Mouse (Mus musculus) heart, adult 2 months (tissue): ENCODE data around the gene Rtkn2. TPM values are rescaled to one million over a fixed set of nuclear protein-coding genes. Genes with fewer than 3 reads are reported as not detected.

Experiments
- DNase-seq, 2 experiments: peaks; one replicate each; pipeline ENCODE4 v3.0.0; 2021
- H3K27ac ChIP-seq: fragments of 200-600 bp; 2 replicates; pipeline ENCODE4 v1.8.1; 2022
- H3K27me3 ChIP-seq: fragments of 200-500 bp; 2 replicates; pipeline ENCODE4 v1.6.1; 2012; ENCODE audit warnings: mild to moderate bottlenecking, low read length, inconsistent platforms, mixed read lengths; ENCODE audit not compliant: control insufficient read depth, insufficient read depth
- H3K36me3 ChIP-seq: fragments of 200-500 bp; 2 replicates; pipeline ENCODE4 v1.6.1; 2012; ENCODE audit warnings: low read length, inconsistent platforms; ENCODE audit not compliant: control insufficient read depth, insufficient read depth
- H3K4me1 ChIP-seq: fragments of 200-500 bp; 2 replicates; pipeline ENCODE4 v1.6.1; 2011; ENCODE audit warnings: low read length; ENCODE audit not compliant: control insufficient read depth, insufficient read depth
- H3K4me3 ChIP-seq: fragments of 200-600 bp; 2 replicates; pipeline ENCODE4 v1.8.1; 2022
- H3K79me2 ChIP-seq: fragments of 200-500 bp; replicated peaks from 2 replicates; pipeline ENCODE4 v1.6.1; 2012; ENCODE audit warnings: mild to moderate bottlenecking, inconsistent platforms, low read length, moderate library complexity, mixed read lengths; ENCODE audit not compliant: control insufficient read depth, insufficient read depth
- H3K9ac ChIP-seq: fragments of 200-500 bp; 2 replicates; pipeline ENCODE4 v1.6.1; 2012; ENCODE audit warnings: low read depth, mild to moderate bottlenecking, control low read depth, inconsistent platforms, low read length, mixed read lengths
- CTCF ChIP-seq: fragments of 200-600 bp; IDR thresholded peaks from 2 replicates; pipeline ENCODE4 v1.8.1; 2022; ENCODE audit warnings: antibody characterized with exemption, mild to moderate bottlenecking, moderate library complexity
- EP300 ChIP-seq: fragments of 200-500 bp; IDR thresholded peaks from 2 replicates; pipeline ENCODE4 v1.6.1; 2011; ENCODE audit warnings: low read depth, low read length, control low read depth; ENCODE audit not compliant: insufficient read depth
- POLR2A ChIP-seq: fragments of 200-500 bp; IDR thresholded peaks from 2 replicates; pipeline ENCODE4 v1.6.1; 2011; ENCODE audit warnings: mild to moderate bottlenecking, low read depth, low read length, control low read depth; ENCODE audit not compliant: insufficient read depth
- WGBS: fragments of 180-500 bp; shearing (Covaris S2); methylation state at CpG from one replicate; pipeline ENCODE4 v1.1.7; 2018; 5-methylcytosine and 5-hydroxymethylcytosine counted together
- intact Hi-C: fragments of 180-260 bp; cut with DNase I; formaldehyde crosslinking; loops from one replicate; pipeline ENCODE4 v1.15.1; 2025
- polyA plus RNA-seq: library from polyadenylated mRNA; depleted of rRNA; stranded (reverse); fragments of >200 nt; gene quantifications from 2 replicates; pipeline ENCODE4 v1.2.3, GENCODE M21; 2012
- total RNA-seq, 2 experiments: library from RNA; stranded (reverse); gene quantifications; 2 replicates each; pipeline ENCODE4 v1.2.3; 2021

The Rtkn2 gene
- total and polyA plus RNA-seq, 3 experiments: 0.08 to 0.16 (median 0.14) TPM

DNA sequence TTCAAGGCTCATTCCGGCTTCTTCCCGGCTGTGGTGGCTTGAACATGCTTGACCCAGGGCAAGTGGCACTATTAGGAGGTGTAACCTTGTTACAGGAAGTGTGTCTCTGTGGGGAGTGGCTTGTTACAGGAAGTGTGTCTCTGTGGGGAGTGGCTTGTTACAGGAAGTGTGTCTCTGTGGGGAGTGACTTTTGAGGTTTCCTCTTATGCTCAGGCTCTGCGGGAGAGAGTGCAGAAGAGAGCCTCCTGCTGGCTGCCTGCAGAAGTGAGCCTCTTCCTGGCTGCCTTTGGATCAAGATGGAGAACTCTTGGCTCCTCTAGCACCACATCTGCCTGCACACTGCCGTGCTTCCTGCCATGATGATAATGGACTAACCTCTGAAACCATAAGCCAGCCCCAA is 35.9 kb upstream of the Rtkn2 start:
- Histone ChIP-seq H3K9ac (no peak overlapping the region), H3K4me1 (no peaks in the 10 kb centered on the region), H3K79me2 (no peaks in the 10 kb centered on the region), H3K4me3 (no peak overlapping the region), H3K27me3 (no peaks in the 10 kb centered on the region), H3K36me3 (no peaks in the 10 kb centered on the region), H3K27ac (no peak overlapping the region)
- WGBS: 78% methylated on average over 4 of the region's 4 CpGs
- intact Hi-C loops: no loop called here
- no peak for DNase-seq
- TF ChIP-seq CTCF: no peak
- no peak for TF ChIP-seq POLR2A
- no peak for TF ChIP-seq EP300

DNA sequence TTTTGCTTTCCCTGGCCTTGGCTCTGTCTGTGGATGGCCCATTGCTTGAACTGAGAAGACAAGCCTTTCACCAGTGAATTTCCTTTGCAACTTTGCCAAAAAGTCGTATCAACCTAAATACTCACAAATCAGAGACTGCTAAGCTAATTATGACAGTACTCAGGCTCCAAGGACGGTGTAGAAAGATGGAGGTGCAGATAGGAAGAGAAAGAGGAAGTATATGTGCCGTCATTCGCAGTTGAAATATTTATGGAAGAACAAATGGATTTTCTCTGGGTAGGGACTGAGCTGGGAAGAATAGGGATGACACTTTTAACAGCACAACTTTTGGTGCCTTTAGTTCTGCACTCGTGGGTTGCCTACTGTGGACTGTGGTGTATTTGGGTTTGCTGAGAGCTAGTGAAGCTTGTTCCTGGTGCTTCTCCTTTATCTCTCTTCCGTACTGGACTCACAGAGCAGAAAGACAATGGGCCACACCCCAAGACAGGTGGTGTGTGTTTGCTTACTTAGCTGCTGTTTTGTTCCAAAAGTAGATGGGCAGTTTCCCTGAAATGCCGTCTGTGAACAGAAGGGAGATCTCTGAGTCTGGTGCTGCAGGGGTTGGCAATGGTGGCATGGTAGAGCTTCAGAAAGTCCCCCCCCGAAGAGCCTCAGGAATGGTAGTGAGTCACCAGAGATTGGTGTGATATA is 29.2 kb upstream of the Rtkn2 start:
- Histone ChIP-seq H3K4me1 (no peaks in the 10 kb centered on the region; the same call in 1 of the 2 replicates), H3K27ac (no peak overlapping the region), H3K27me3 (no peaks in the 10 kb centered on the region), H3K9ac (no peak overlapping the region), H3K4me3 (no peak overlapping the region), H3K79me2 (no peaks in the 10 kb centered on the region), H3K36me3 (no peaks in the 10 kb centered on the region)
- 37% methylated on average over 8 of the region's 8 CpGs for WGBS
- no peak for DNase-seq
- intact Hi-C loops: no loop called here
- TF ChIP-seq CTCF (no peak), EP300 (no peak)

GRCm38 (mm10) chr10:67951690-67952089 is 27.7 kb upstream of the Rtkn2 start:
- DNase-seq: no peak
- H3K9ac ChIP-seq: no peak overlapping the region
- no peak overlapping the region for H3K27ac ChIP-seq
- no peaks in the 10 kb centered on the region for H3K36me3 ChIP-seq
- H3K27me3 ChIP-seq: no peaks in the 10 kb centered on the region
- no peaks in the 10 kb centered on the region; the same call in 1 of the 2 replicates for H3K4me1 ChIP-seq
- no peak for TF ChIP-seq CTCF
- TF ChIP-seq POLR2A: no peak
- TF ChIP-seq EP300: no peak
- intact Hi-C loops: no loop called here
- no peak overlapping the region for H3K4me3 ChIP-seq
- H3K79me2 ChIP-seq: no peaks in the 10 kb centered on the region
- WGBS: 80% methylated on average over 4 of the region's 4 CpGs

DNA sequence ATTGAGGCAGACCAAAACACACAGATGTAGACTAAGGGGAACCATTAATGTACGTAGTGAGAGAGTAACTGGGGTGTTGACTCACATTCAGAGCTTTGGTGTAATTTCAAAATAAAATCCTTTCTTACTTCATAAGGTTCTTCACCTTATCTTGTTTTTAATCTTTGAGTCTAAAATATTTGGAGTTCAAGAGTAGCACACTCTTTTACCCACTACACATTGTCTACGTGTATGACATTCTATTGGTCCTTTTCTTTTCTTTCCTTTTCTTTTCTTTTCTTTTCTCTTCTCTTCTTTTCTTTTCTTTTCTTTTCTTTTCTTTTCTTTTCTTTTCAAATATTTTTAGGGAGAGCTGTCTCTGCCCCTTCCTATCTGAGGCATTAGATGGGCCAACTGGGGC is 23.4 kb upstream of the Rtkn2 start:
- WGBS: 94% methylated on average over 2 of the region's 2 CpGs
- no peaks in the 10 kb centered on the region for H3K27me3 ChIP-seq
- H3K27ac ChIP-seq: no peak overlapping the region
- no peaks in the 10 kb centered on the region for H3K36me3 ChIP-seq
- H3K79me2 ChIP-seq: no peaks in the 10 kb centered on the region
- DNase-seq: no peak
- intact Hi-C loops: no loop called here
- TF ChIP-seq CTCF: no peak
- no peak for TF ChIP-seq POLR2A
- TF ChIP-seq EP300: no peak
- no peak overlapping the region for H3K9ac ChIP-seq
- H3K4me3 ChIP-seq: no peak overlapping the region
- H3K4me1 ChIP-seq: no peaks in the 10 kb centered on the region

GRCm38 (mm10) chr10:67959982-67960381 is 19.4 kb upstream of the Rtkn2 start:
- DNase-seq: no peak
- H3K4me3 ChIP-seq: no peak overlapping the region
- peaks cover 1% of the 10 kb centered on the region; the same call in 1 of the 2 replicates for H3K4me1 ChIP-seq
- intact Hi-C loops: no loop called here
- H3K36me3 ChIP-seq: no peaks in the 10 kb centered on the region
- whole genome bisulfite sequencing: 63% methylated on average over 3 of the region's 3 CpGs
- no peaks in the 10 kb centered on the region for H3K79me2 ChIP-seq
- no peak overlapping the region for H3K27ac ChIP-seq
- H3K27me3 ChIP-seq: no peaks in the 10 kb centered on the region
- H3K9ac ChIP-seq: no peak overlapping the region
- TF ChIP-seq CTCF (no peak), POLR2A (no peak), EP300 (no peak)

DNA sequence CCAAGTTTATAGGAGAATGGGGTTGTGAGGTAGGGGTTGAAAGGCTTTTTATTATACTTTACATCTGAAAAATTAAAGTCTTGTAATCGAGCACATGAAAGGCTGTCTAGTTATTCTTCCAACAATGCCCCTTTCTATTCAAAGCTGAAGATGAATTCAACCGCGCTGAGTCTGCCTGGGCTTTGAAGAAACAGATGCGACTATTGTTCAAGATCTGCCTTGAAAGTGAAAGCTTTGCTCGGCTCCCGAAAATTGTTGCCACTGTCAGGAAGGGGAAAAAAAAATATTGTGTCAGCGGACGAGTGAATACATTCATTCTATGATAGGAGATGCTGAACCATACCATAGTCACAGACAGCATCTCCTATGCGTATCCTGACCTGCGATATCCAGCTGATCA is 16.9 kb upstream of the Rtkn2 start:
- Histone ChIP-seq H3K36me3 (no peaks in the 10 kb centered on the region), H3K27ac (no peak overlapping the region), H3K4me1 (peaks cover 3% of the 10 kb centered on the region), H3K79me2 (no peaks in the 10 kb centered on the region), H3K9ac (no peak overlapping the region), H3K4me3 (no peak overlapping the region), H3K27me3 (no peaks in the 10 kb centered on the region)
- WGBS: 49% methylated on average over 10 of the region's 10 CpGs
- no peak for DNase-seq
- intact Hi-C loops: no loop called here
- no peak for TF ChIP-seq POLR2A
- no peak for TF ChIP-seq CTCF
- no peak for TF ChIP-seq EP300
